Mouse (Mus musculus): Measurements from ENCODE around the gene Grik1. TPM values are rescaled to one million over a fixed set of nuclear protein-coding genes. Genes with fewer than 3 reads are reported as not detected.

Gene Grik1
- 35.4 and 45.0 TPM in 2 replicates for polyA plus RNA-seq (2015; fragmentation: Nextera tagmentation; extraction: Ambion mirVana)

- peak; percentile 91 for ATAC-seq (ENCODE audit: low FRiP score)
- 1% methylated on average over 27 of the region's 27 CpGs for WGBS
- 0 out of 2 replicates have a peak, but pooled peaks cover 11% of the 10 kb centered on the region for H3K4me1 ChIP-seq
- H3K9me3 ChIP-seq (replicated peaks), result no peaks in the 10 kb centered on the region
- no peaks in the 10 kb centered on the region for H3K27me3 ChIP-seq (replicated peaks)
- peak within 1 kb of the TSS; percentile 70 for H3K27ac ChIP-seq (replicated peaks)
- H3K4me3 ChIP-seq (replicated peaks), result peak within 1 kb of the TSS; percentile 62
- H3K4me2 ChIP-seq, result peak within 1 kb of the TSS; percentile 88
- H3K9ac ChIP-seq (replicated peaks), result peak within 1 kb of the TSS; percentile 67
- no peaks in the 10 kb centered on the region for H3K36me3 ChIP-seq
Observed at GRCm38 (mm10) chr16:88290132-88290772, at the start of gene Grik1. Gene Grik1 (minus strand): TSS chr16:88290265.

- Histone ChIP-seq H3K27me3 (replicated peaks) (no peaks in the 10 kb centered on the region), H3K4me2 (no peak overlapping the region), H3K9me3 (replicated peaks) (no peaks in the 10 kb centered on the region), H3K9ac (replicated peaks) (no peak overlapping the region), H3K36me3 (no peaks in the 10 kb centered on the region), H3K27ac (replicated peaks) (no peak overlapping the region), H3K4me1 (0 out of 2 replicates have a peak, but pooled peaks cover 7% of the 10 kb centered on the region), H3K4me3 (replicated peaks) (no peak overlapping the region)
- no peak for ATAC-seq (ENCODE audit: low FRiP score)
- WGBS, result 58% methylated on average over 3 of the region's 3 CpGs
Observed at GRCm38 (mm10) chr16:88294209-88294608, 4.1 kb upstream of the Grik1 start.

DNA sequence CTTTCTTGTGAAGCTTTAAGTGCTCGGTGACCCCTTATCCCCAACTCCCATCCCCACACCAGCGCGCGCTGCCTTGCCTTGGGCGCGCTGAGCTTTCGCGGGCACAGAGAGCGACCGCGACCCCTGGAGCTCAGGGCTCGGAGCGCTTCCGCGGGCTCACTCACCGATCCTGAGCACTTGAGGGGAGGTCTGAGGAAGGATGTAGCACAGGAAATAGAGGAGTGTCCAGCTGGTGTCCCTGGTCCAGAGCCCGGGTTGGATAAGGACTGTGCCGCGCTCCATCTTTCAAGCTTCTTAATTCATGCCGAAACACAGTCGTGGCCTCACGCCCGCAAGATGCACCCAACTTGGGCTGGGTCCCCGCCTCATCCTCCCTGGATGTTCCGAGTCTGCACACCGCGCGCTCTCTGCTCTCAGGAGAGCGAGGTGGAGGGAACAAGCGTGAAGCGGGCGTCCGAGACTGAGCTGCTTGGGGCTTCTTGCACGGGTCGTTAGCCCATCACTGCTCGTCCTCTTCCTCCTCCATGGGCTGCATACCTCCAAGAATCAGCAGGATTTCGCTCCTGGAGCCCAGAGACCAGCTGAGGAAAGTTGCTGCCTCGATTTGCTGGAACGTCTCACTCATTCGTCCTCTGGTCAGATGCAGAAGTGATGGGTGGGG, 514 bp downstream of the Grik1 start:
- under 1% methylated on average over 40 of the region's 40 CpGs for WGBS
- Histone ChIP-seq H3K36me3 (no peaks in the 10 kb centered on the region), H3K9ac (replicated peaks) (peak overlapping the region; percentile 67), H3K27ac (replicated peaks) (peak overlapping the region; percentile 70), H3K4me1 (0 out of 2 replicates have a peak, but pooled peaks cover 11% of the 10 kb centered on the region), H3K9me3 (replicated peaks) (no peaks in the 10 kb centered on the region), H3K4me3 (replicated peaks) (peak overlapping the region; percentile 62), H3K4me2 (peak overlapping the region; percentile 88), H3K27me3 (replicated peaks) (no peaks in the 10 kb centered on the region)
- ATAC-seq (ENCODE audit: low FRiP score), result peak; percentile 81

GRCm38 (mm10) chr16:88258407-88258806, 31.7 kb downstream of the Grik1 start:
- Histone ChIP-seq H3K4me2 (no peak overlapping the region), H3K27ac (replicated peaks) (no peak overlapping the region), H3K27me3 (replicated peaks) (no peaks in the 10 kb centered on the region), H3K4me3 (replicated peaks) (no peak overlapping the region), H3K36me3 (no peaks in the 10 kb centered on the region), H3K9me3 (replicated peaks) (no peaks in the 10 kb centered on the region), H3K9ac (replicated peaks) (no peak overlapping the region), H3K4me1 (no peaks in the 10 kb centered on the region)
- ATAC-seq (ENCODE audit: low FRiP score), result no peak
- WGBS, result 71% methylated on average over 4 of the region's 4 CpGs

- H3K4me3 ChIP-seq (replicated peaks), result no peak overlapping the region
- no peak overlapping the region for H3K4me2 ChIP-seq
- H3K27me3 ChIP-seq (replicated peaks), result no peaks in the 10 kb centered on the region
- no peak for ATAC-seq (ENCODE audit: low FRiP score)
- no peaks in the 10 kb centered on the region for H3K9me3 ChIP-seq (replicated peaks)
- no peak overlapping the region for H3K27ac ChIP-seq (replicated peaks)
- no peaks in the 10 kb centered on the region for H3K36me3 ChIP-seq
- H3K4me1 ChIP-seq, result no peaks in the 10 kb centered on the region
- WGBS, result 78% methylated on average over 5 of the region's 5 CpGs
- no peak overlapping the region for H3K9ac ChIP-seq (replicated peaks)
Observed at GRCm38 (mm10) chr16:88257072-88257471, 33.0 kb downstream of the Grik1 start.

GRCm38 (mm10) chr16:88256101-88256500, 34.0 kb downstream of the Grik1 start:
- no peak for ATAC-seq (ENCODE audit: low FRiP score)
- Histone ChIP-seq H3K4me1 (no peaks in the 10 kb centered on the region), H3K9ac (replicated peaks) (no peak overlapping the region), H3K4me3 (replicated peaks) (no peak overlapping the region), H3K9me3 (replicated peaks) (no peaks in the 10 kb centered on the region), H3K27me3 (replicated peaks) (no peaks in the 10 kb centered on the region), H3K27ac (replicated peaks) (no peak overlapping the region), H3K36me3 (no peaks in the 10 kb centered on the region), H3K4me2 (no peak overlapping the region)
- 79% methylated on average over 3 of the region's 3 CpGs for WGBS

- no peak for ATAC-seq (ENCODE audit: low FRiP score)
- no peak overlapping the region for H3K4me2 ChIP-seq
Observed at GRCm38 (mm10) chr16:88252676-88253075, 37.4 kb downstream of the Grik1 start.

DNA sequence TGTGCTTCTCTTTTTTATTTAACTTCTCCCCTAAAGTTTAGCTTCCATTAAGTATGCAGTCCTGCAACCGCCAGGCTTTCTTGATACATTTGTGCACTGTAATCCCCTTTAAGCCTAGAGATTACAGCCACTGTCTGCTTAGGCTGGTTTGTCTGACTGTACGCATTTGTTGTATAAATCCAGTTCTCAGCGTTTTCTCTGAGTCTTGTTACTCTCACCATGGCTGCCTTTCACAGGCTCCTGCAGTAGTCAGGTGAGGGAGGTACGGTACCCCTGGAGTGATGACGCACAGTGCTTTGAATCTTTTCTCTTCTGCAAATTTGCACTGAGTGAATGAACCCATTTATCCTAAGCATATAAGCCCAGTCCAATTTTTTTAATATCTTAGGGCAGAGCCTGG, 39.0 kb downstream of the Grik1 start:
- H3K36me3 ChIP-seq, result no peaks in the 10 kb centered on the region
- H3K9ac ChIP-seq (replicated peaks), result no peak overlapping the region
- no peaks in the 10 kb centered on the region for H3K4me1 ChIP-seq
- H3K4me2 ChIP-seq, result no peak overlapping the region
- 85% methylated on average over 5 of the region's 5 CpGs for WGBS
- ATAC-seq (ENCODE audit: low FRiP score), result no peak
- no peak overlapping the region for H3K27ac ChIP-seq (replicated peaks)
- no peak overlapping the region for H3K4me3 ChIP-seq (replicated peaks)
- no peaks in the 10 kb centered on the region for H3K27me3 ChIP-seq (replicated peaks)
- no peaks in the 10 kb centered on the region for H3K9me3 ChIP-seq (replicated peaks)

More at GRCm38 (mm10) chr16:88252676-88253075, 37.4 kb downstream of the Grik1 start:
- Histone ChIP-seq H3K4me3 (replicated peaks) (no peak overlapping the region), H3K36me3 (no peaks in the 10 kb centered on the region), H3K9me3 (replicated peaks) (no peaks in the 10 kb centered on the region), H3K4me1 (no peaks in the 10 kb centered on the region), H3K27me3 (replicated peaks) (no peaks in the 10 kb centered on the region), H3K9ac (replicated peaks) (no peak overlapping the region), H3K27ac (replicated peaks) (no peak overlapping the region)
- WGBS, result 77% methylated on average over 2 of the region's 2 CpGs

DNA sequence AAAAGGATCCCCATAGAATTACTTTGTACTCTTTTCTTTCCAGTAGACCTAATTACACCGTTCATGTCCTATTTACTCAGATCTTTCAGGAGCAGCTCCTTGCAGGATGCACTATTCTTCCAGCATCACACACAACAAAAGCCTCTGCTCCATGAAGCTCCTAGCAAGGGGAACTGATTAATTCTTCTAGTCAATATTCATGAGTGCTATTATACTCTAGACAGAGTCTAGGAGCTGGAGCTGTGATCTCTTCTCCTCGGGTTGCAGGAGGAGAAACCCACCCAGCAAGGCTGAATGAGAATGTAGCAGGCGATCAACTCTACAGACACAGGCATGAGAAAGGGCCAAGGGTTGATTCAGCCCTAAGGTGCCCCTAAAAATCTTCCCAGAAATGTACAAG, 40.2 kb downstream of the Grik1 start:
- H3K4me1 ChIP-seq, result no peaks in the 10 kb centered on the region
- H3K9ac ChIP-seq (replicated peaks), result no peak overlapping the region
- no peak overlapping the region for H3K4me3 ChIP-seq (replicated peaks)
- no peak for ATAC-seq (ENCODE audit: low FRiP score)
- H3K36me3 ChIP-seq, result no peaks in the 10 kb centered on the region
- no peaks in the 10 kb centered on the region for H3K9me3 ChIP-seq (replicated peaks)
- H3K27ac ChIP-seq (replicated peaks), result no peak overlapping the region
- WGBS, result 32% methylated on average over 3 of the region's 3 CpGs
- H3K4me2 ChIP-seq, result no peak overlapping the region
- H3K27me3 ChIP-seq (replicated peaks), result no peaks in the 10 kb centered on the region

GRCm38 (mm10) chr16:88247586-88247985, 42.5 kb downstream of the Grik1 start:
- no peak overlapping the region for H3K27ac ChIP-seq (replicated peaks)
- no peak overlapping the region for H3K4me2 ChIP-seq
- no peaks in the 10 kb centered on the region for H3K9me3 ChIP-seq (replicated peaks)
- 88% methylated on average over 3 of the region's 3 CpGs for WGBS
- H3K36me3 ChIP-seq, result no peaks in the 10 kb centered on the region
- no peak overlapping the region for H3K9ac ChIP-seq (replicated peaks)
- H3K27me3 ChIP-seq (replicated peaks), result no peaks in the 10 kb centered on the region
- no peak for ATAC-seq (ENCODE audit: low FRiP score)
- H3K4me1 ChIP-seq, result no peaks in the 10 kb centered on the region
- no peak overlapping the region for H3K4me3 ChIP-seq (replicated peaks)

- 79% methylated on average over 4 of the region's 4 CpGs for WGBS
- no peaks in the 10 kb centered on the region for H3K27me3 ChIP-seq (replicated peaks)
- H3K4me1 ChIP-seq, result no peaks in the 10 kb centered on the region
- no peak for ATAC-seq (ENCODE audit: low FRiP score)
- H3K27ac ChIP-seq (replicated peaks), result no peak overlapping the region
- H3K36me3 ChIP-seq, result no peaks in the 10 kb centered on the region
- H3K4me3 ChIP-seq (replicated peaks), result no peak overlapping the region
- H3K9ac ChIP-seq (replicated peaks), result no peak overlapping the region
- H3K4me2 ChIP-seq, result no peak overlapping the region
- H3K9me3 ChIP-seq (replicated peaks), result no peaks in the 10 kb centered on the region
Observed at GRCm38 (mm10) chr16:88244658-88245057, 45.4 kb downstream of the Grik1 start.

DNA sequence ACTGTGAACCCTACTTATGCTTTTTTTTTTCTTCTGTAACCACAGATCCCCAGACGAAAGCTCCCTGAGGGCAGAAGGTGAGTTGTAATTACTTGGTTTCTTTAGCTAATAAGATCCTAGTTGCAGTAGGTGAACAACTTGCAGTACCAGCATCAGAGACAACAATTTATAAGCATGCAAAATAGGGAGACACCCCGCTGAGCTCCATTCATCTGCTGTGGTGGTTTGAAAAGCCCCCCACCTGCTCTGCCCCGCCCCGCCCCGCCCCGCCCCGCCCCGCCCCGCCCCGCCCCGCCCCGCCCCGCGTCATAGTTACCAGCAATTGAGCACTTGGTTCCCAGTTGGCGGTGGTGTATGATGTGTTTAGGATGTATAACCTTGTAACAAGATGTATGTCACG, 64.4 kb downstream of the Grik1 start:
- WGBS, result 44% methylated on average over 16 of the region's 16 CpGs

More for the DNA sequence above, 64.4 kb downstream of the Grik1 start:
- Histone ChIP-seq H3K36me3 (no peaks in the 10 kb centered on the region), H3K9ac (replicated peaks) (no peak overlapping the region), H3K4me1 (no peaks in the 10 kb centered on the region), H3K4me2 (no peak overlapping the region), H3K27me3 (replicated peaks) (no peaks in the 10 kb centered on the region), H3K4me3 (replicated peaks) (no peak overlapping the region), H3K27ac (replicated peaks) (no peak overlapping the region), H3K9me3 (replicated peaks) (no peaks in the 10 kb centered on the region)
- no peak for ATAC-seq (ENCODE audit: low FRiP score)
